Mouse (Mus musculus) ovary, postnatal 10 days (tissue): ENCODE measurements around the gene Gstp1.
"Not testable (repeated sequence)": the region's sequence is repeated elsewhere in the genome, so short reads cannot be mapped to it uniquely, and the experiment has no call there.

Experiments
- DNase-seq: peaks from one replicate; pipeline ENCODE4 v3.0.0; 2022; ENCODE audit warnings: low spot score

Gstp1 gene

DNA sequence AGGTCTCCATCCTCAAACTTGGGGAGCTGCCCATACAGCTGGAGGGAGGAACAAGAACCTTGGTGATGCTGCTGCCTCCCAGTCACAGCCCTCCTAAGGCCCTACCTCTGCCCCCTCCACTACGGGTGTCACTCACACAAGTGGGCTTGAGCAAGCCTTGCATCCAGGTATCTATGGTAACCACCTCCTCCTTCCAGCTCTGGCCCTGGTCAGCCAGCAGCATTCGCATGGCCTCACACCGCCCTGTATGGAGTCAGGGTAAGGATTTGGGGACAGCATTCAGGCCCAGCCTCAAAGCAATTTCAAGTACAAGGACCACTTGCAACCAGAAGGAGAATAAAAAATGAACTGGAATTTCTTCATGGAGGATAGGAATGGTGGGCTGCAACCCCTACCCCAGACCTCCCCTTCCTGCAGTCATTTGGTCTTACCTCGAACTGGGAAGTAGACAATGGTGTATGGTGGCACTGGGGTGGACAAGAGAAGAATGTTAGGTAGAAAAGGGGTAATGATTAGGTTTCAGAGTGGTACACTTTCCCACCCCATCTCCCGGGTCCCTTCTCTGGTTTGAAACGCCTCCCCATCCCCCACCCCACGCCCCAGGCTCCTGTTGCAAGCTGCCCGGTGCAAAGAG is 514 bp downstream of the Gstp1 start:
- DNase-seq: not testable (repeated sequence)

DNA sequence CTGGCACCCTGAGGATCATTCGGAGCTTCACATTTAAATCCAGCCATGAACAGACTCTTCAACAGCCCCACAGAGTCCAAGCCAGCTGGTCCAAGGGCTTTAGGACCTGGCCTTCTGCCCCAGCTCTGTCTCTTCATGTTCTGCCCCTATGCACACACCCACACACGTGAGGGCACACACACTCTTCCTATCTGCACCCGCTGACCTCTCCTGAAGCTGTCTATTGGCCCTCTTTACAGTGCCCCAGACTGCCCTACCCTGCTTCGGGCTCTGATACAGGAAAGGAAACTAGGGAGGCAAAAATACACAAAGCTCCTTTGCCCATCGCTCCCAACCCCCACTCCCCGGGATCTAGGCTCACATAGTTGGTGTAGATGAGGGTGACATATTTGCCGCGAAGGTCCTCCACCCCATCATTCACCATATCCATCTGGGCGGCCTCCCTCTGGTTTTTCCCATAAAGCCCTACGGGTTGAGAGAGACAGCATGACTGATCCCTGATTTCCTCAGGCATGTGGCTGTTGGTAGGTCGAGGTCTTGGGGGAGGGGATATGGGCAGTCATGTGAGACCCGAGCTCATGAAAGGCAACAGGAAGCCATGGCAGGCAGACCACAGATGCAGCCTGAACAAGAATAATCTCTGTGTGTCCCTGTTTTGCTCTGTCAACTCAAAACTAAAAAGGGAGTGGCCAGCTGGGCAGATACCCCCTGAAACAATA is 1.3 kb downstream of the Gstp1 start:
- DNase-seq: no peak

DNA sequence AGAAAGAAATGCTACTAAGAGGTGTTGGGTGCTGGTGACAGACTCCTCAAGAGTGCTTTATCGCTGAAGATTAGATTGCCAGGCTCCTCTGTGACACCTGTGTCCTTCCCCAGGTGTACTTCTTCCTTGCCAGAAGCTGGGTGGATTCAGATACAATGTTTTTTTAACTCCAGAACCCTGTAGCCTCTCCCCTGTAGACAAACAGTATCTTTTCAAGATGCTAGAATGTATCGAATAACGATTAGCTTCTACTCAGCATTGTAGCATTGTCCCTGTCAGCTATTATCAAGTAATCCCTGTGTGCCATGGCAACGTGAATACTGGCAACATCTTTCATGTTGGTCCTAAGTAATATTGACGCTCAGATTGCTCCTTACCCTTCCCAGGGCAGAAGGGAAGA is 4.0 kb downstream of the Gstp1 start:
- no peak for DNase-seq

DNA sequence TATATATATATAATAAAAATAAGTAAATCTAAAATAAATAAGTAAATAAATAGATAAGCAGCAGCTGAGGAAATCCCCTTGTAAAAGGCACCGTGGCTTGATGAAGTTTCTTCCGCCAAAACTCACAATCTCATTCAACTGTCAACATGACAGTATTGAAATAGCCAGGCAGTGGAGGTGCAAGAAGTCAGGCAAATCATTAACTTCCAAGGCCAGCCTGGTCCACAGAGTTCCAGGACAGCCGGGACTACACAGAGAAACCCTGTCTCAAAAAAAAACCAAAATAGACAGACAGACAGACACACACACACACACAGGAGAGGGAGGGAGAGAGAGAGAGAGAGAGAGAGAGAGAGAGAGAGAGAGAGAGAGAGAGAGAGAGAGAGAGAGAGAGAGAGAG is 4.5 kb downstream of the Gstp1 start:
- DNase-seq: no peak

DNA sequence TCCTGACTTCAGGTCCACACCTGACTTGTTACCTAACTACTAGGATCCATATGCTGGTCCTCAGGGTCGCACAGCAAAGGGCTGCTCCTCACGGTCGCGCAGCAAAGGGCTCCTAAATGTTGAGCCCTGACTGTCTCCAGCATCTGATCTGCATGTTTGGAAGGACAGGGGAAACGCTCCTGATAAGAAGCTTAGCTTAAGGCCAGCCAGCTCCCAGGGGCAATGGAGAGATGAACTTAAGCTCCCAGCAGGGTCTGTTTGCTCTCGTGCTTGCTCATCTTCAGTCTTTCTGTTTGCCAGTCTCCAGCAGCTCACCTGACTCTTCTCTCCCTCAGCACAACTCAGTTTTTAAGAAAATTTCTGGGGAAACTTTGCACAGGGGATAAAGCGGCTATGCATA is 5.1 kb downstream of the Gstp1 start:
- no peak for DNase-seq

DNA sequence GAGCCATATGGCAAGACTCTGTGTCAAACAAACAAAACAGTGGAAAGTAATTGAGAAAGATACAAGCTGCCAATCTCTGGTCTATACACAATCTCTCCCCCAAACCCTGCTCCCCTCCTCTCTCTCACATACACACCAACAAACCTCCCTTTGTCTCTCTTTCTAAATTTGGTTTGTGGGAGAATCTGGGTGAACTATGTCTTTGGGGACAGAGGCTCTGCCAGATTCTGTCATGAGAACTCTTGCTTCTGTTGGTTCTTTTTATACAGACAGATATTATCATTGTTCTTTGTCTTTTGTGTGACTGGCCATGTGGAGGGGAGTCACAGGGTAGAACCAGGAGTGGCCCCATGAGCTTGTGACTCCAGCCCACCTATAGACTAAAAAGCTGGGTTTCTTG is 10.2 kb downstream of the Gstp1 start:
- no peak for DNase-seq

DNA sequence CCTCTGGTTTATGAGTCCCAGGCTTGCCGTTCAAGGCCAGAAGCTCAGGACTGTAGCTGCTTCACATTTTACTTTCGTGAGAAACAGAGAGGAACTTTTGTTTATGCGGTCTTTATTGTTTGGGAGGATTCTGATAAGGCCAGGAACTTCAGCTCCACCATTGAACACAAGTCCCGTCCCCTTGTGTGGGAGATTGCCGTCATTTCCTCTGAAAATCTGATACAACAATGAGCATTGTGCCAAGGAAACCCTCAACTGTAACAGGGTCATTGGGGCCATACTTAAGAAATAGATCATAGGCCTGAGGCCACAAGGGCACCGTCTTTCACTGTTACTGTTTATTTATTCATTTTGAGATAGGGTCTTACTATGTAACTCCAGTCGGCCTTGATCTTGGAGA is 14.6 kb downstream of the Gstp1 start:
- no peak for DNase-seq

DNA sequence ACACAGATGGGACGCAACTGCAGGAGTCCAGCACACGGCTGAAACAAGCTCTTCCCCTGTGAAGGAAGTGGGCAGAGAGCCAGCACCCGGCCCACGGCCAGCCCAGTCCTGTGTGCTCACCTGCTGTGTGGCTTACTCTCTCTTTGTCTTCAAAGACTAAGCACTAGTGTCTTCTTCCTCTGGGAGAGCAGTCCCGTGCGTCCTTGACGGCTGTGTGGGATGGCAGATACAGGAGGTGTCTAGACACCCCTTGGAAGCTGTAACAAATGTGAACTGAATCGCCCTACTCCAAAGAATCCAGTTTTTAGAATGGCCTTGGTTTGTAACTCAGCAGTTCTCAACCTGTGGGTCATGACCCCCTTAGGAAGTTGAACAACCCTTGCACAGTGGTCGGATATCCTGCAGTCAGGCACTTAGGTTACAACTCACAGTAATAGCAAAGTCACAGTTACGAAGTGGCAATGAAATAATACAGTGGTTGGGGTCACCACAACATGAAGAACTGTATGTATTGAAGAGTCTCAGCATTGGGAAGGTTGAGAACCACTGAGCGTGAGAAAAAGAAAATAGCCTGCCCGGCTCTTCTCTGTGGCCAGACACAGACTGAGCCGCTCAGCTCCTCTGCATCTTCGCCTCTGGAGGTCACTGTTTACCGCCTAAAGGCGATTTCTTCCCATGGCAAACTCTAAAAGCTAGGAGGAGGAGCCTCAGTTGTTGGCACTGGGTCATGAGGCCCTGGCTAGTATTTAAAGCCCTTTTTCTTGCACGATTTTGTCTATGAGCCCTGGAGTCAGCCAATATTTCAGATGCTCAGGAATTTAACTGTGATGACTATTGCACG is 18.8 kb downstream of the Gstp1 start:
- no peak for DNase-seq

DNA sequence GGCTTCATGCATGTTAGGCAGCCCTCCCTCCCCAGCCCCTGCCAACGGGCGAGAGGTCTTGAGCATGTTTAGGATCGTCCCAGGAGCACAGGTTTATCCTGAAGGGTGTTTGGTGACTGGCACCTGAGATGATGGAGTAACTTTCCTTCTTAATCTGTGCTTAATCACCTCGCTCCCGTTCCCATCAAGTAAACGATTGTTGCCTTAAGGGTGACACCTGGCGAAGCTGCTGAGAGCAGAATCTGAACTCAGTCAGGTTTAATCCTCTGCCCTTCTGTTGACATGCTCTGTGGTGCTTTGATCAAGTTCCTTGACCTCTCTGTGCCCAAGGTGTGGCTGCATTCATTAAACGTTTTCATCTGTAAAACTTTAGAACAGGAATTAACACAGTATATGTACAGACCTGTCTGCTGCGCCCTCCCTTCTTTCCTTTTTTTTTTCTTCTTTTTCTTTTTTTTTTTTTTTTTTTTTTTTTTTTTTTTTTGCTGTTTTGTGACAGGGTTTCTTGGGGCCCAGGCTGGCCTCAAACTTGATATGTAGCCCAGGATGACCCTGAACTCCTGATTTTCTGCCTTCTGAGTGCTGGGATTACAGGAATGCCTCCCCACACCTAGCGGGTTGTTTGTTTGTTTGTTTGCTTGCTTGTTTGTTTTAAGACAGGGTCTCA is 19.7 kb downstream of the Gstp1 start:
- DNase-seq: no peak

DNA sequence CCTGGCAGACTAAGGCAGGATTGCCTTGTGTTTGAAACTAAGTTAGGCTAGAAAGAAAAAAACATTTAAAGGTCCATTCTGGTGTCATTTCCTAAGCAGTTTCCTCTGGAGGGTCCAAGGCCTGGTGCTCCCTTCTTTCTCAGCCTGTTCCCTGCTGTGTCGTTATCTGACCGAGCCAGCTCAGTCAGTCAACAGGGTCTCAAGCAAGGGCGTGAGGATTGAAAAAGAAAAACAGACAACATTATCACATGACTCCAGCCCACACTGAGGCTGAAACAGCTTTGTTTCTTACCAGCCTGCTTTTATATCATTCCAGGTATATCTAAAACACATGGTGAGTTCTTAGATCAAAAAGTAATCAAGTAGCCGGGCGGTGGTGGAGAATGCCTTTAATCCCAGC is 22.1 kb downstream of the Gstp1 start:
- DNase-seq: no peak

DNA sequence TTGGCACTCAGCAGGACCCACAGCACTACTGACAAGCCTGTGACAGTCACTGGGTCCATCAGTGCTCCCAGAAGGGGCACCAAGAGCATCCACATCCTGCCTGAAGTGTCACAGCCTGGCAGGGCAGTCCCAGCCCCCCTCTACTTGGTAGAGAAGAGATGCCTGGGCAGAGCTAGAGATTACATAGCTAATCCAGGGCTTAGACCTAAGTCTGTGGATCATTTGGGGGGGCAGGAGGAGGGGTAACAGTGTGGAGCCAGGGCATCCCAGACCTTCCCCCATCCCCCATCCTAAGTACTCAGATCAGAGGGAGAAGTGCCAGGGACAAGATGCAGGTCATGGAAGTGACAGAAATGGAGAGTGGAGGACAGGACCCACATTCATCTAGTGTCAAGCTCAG is 23.0 kb downstream of the Gstp1 start:
- DNase-seq: no peak

DNA sequence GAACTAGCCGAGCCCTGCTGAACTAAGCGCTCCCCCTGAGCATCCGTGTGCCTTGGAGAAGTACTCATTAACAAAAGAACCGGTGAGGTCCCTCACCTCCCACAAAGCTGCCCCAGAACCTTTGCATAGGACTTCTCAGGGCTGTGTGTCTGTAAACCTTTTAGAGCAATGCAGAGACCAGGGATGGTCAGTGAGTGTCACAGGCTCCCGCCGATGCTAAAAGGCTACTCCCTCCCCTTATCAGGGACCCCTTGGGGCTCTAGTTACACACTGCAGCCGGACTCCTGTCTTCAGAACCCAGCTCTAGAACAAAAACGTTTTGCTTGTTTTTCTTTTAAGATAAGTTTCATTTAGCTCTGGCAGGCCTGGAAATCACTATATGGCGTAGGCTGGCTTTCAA is 24.7 kb downstream of the Gstp1 start:
- DNase-seq: no peak

DNA sequence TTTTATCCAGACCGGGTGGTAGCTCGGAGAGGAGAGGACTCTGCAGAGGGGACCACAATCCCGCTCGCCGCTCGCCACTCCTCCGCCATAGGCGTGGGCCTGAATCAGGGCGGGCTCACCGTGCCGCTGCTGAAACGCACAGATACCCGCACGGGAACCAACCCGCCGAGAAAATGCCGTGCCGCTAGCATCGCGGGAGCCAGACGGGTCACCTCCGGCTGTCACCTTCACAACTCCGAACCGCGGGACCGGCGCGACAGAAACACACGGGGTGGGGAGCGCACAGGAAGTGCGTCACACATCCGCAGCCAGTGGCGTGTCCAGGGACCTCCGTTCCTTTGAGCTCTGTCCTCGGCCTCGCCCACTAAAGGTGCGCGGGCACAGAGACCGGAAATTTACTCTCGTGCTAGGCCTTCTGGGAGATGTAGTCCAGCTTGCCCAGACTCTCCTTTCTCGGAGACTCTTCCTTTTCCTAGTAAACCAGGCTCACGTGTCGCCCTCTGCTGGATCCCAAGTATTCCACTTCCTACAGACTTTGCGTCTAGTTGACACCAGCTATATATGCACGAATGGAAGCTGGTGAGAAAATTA is 25.3 kb downstream of the Gstp1 start, which contains the start of gene Ndufv1:
Ndufv1 (minus strand) TSS at position 375 of the 591 bp plus-strand sequence.
- peak; percentile 79 for DNase-seq

DNA sequence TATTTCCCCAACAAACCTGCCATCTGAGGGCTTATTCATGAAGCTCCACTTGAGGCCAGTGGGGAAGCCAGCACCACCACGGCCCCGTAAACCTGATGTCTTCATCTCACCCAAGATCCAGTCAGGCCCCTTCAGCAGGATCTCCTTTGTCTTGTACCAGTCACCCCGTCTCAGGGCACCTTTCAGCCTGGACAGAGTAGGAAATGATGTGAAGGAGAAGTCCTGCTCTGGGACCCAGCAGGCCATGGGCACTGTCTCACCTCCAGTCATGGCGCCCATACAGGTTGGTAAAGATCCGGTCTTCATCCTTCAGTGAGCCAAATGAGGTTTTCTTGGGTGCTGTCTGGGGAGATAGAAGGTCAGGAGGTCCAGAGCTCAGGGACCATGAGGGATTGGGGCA is 26.7 kb downstream of the Gstp1 start:
- no peak for DNase-seq

DNA sequence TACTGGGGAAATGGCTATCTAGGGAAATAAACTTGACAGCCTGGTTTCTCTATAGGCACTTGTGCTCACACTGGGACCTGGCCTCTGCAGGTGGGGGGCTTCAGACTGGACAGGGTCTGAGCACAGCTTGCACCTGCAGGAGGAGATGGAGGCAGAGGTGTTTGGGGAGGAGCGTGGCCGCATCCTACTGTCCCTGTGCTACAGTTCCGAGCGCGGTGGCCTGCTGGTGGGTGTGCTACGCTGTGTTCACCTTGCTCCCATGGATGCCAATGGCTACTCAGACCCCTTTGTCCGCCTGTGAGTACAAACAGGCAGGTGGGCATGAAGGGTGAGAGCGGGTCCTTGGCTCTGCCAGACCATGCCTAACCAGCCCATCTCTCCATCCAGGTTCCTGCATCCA is 31.8 kb downstream of the Gstp1 start:
- DNase-seq: no peak

DNA sequence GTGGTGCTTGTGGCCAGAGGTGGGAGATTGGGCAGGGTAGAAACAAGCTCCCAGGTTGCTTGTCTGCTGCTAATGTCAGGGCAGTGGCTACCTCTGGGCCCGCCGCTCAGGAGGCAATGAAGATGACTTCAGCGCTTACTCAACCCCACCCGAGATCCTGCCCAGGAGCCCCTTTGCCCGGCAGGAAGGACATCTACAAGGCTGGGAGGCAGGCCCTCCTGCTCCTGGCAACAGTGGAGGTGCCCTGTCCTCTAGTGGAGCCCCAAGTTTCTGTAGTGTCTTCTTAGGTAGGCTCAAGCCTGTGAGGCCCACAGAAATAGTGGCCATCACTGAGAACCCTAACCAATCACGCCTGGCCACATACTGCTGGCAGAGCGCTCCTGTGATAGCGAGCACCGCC is 32.7 kb downstream of the Gstp1 start:
- DNase-seq: no peak

DNA sequence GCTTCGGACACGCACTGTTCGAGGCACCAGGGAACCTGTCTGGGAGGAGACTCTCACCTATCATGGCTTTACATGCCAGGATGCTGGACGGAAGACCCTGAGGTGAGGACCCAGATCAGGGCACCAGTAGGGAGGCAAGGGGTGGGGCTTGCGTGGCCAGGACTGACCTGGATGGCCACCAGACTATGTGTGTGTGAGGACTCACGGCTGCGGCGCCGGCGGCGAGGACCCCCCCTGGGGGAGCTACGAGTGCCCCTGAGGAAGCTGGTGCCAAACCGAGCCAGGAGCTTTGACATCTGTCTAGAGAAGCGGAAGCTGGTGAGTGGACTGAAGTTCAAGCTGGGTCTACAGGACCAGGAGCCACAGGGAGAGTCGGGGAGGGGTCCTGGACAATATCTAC is 33.5 kb downstream of the Gstp1 start:
- no peak for DNase-seq

DNA sequence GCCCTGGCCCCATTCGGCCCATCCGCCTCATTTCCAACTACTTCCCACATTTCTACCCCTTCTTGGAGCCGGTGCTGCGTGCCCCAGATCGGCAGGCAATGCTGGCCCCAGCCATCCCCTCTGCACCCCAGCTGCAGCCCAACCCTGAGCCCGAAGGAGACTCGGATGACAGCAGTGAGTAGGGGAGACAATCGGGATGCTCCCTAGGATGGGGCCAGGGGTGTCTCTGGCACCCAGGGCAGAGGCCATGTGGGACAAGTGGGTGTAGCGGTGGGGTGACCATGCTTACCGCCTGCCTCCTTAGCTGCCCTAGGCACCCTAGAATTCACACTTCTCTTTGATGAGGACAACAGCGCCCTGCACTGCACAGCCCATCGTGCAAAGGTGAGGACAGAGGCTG is 34.1 kb downstream of the Gstp1 start:
- no peak for DNase-seq

DNA sequence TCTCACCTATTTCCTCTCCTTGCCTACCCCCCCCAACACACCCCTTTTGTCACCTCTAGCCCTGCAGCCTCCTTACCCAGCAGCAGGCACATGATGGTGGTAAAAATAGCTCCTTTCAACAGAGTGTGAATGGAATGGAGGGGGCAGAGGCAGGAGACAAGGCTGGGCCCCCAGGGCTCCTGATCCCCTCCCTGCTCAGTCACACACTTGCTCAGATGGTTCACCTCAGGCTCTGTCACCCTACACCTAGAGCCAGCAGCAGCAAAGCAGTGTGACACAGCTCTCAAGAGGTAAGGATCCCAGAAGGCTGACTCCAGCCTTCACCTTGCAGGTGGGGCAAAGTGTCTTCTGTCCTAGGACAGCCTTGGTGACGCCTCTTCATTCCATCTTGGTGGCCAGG is 34.7 kb downstream of the Gstp1 start, which contains the start of gene Doc2g:
Doc2g (plus strand) TSS at position 202 of the 400 bp plus-strand sequence.
- no peak for DNase-seq

DNA sequence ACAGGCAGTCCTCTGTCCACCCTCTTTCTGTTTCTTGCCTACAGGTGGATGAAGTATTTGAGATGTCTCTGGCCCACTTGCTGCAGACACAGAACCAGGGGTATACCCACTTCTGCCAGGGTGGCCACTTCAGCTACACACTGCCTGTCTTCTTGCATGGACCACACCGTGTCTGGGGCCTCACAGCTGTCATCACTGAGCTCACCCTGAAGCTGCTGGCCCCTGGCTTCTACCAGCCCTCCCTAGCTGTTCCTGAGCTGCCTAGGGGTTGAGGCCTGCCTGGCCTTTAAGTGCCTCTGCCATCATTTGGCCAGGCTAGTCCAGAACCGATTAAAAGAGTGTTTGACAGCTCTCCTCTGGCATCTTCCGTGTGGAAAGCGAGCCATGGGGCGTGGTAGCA is 36.0 kb downstream of the Gstp1 start:
- no peak for DNase-seq

DNA sequence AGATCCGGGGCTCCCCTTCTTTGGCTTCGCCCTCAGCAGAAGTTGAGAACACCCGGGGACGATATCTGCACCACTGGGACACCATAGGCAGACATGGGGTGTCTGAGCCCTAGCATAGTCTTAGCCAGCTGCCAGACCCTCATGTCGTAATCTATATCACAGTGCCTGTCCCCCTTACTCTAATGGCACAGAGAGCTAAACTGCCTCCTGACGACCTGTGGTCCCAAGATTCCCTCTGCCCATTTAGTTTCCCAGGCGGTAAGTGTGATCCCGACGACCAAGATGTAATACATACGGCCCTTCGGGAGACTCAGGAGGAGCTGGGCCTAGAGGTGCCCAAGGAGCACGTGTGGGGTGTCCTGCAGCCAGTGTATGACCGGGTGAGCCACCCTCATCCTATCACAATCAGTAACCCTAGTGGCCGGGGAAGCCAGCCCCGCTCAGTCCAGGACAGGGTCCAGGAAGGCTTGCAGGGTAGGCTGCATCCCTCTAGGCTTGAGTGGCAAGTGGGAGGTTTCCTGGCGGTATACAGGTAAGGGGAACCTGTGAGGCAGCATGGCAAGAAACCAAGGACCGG is 36.7 kb downstream of the Gstp1 start:
- no peak for DNase-seq
